Mouse (Mus musculus) hindbrain, embryonic 13.5 days (tissue): ENCODE data around the gene Exoc6b. TPM values are rescaled to one million over a fixed set of nuclear protein-coding genes. Genes with fewer than 3 reads are reported as not detected.

Source experiments
- ATAC-seq: fragments of 200-750 bp; cut with Nextera tagmentation; 2 replicates; pipeline ENCODE4 v1.8.0; 2017; ENCODE audit warnings: moderate TSS enrichment; ENCODE audit not compliant: low FRiP score
- H3K27ac ChIP-seq: fragments of 300-500 bp; sonication (generic); 2 replicates; pipeline ENCODE4 v1.5.1; 2015; ENCODE audit warnings: inconsistent platforms, mild to moderate bottlenecking, moderate library complexity
- H3K27me3 ChIP-seq: fragments of 300-500 bp; sonication (generic); 2 replicates; pipeline ENCODE4 v1.6.1; 2015; ENCODE audit warnings: mild to moderate bottlenecking, inconsistent platforms
- H3K36me3 ChIP-seq: fragments of 300-500 bp; sonication (generic); 2 replicates; pipeline ENCODE4 v1.6.1; 2015; ENCODE audit warnings: mild to moderate bottlenecking, inconsistent platforms
- H3K4me1 ChIP-seq: fragments of 300-500 bp; sonication (generic); replicated peaks from 2 replicates; pipeline ENCODE4 v1.6.1; 2015; ENCODE audit warnings: inconsistent platforms
- H3K4me2 ChIP-seq: fragments of 300-500 bp; sonication (generic); 2 replicates; pipeline ENCODE4 v1.6.1; 2015; ENCODE audit warnings: inconsistent platforms, mild to moderate bottlenecking, moderate library complexity
- H3K4me3 ChIP-seq: fragments of 300-500 bp; sonication (generic); 2 replicates; pipeline ENCODE4 v1.5.1; 2015; ENCODE audit warnings: mild to moderate bottlenecking, inconsistent platforms
- H3K9ac ChIP-seq: fragments of 300-500 bp; sonication (generic); 2 replicates; pipeline ENCODE4 v1.6.1; 2015; ENCODE audit warnings: mild to moderate bottlenecking, inconsistent platforms
- H3K9me3 ChIP-seq: fragments of 300-500 bp; sonication (generic); 2 replicates; pipeline ENCODE4 v1.6.1; 2016; ENCODE audit warnings: inconsistent platforms
- WGBS: fragments of 180-500 bp; shearing (Covaris S2); methylation state at CpG from one replicate; pipeline ENCODE4 v1.1.7; 2015; 5-methylcytosine and 5-hydroxymethylcytosine counted together
- polyA plus RNA-seq: library from polyadenylated mRNA; unstranded; fragments of >200 nt; fragmentation: Nextera tagmentation; extraction: Ambion mirVana; gene quantifications from 2 replicates; pipeline ENCODE4 v1.2.1, GENCODE M21; 2015

The Exoc6b gene
- polyA plus RNA-seq, 1 experiment from 2014 or later, result 47.7 TPM

- no peaks in the 10 kb centered on the region for H3K9me3 ChIP-seq
- peak; percentile 55; the same call in 1 of the 2 replicates for ATAC-seq
- no peak overlapping the region; the same call in 1 of the 2 replicates for H3K27ac ChIP-seq
- no peak overlapping the region for H3K4me2 ChIP-seq
- no peak overlapping the region for H3K9ac ChIP-seq
- 66% methylated on average over 3 of the region's 3 CpGs for WGBS
- H3K4me1 ChIP-seq, result peaks cover 15% of the 10 kb centered on the region
- no peak overlapping the region for H3K4me3 ChIP-seq
- peaks cover 8% of the 10 kb centered on the region; the same call in 1 of the 2 replicates for H3K27me3 ChIP-seq
- H3K36me3 ChIP-seq, result no peaks in the 10 kb centered on the region
These were observed 470.6 kb downstream of the Exoc6b start for GRCm38 (mm10) chr6:84598725-84599124.

- ATAC-seq, result 0 out of 2 replicates have a peak, but pooled peaks have one; percentile 15
- H3K4me2 ChIP-seq, result peak overlapping the region; percentile 25; the same call in 1 of the 2 replicates
- H3K36me3 ChIP-seq, result no peaks in the 10 kb centered on the region
- 20% methylated on average over 3 of the region's 3 CpGs for WGBS
- peak overlapping the region; percentile 63 for H3K27ac ChIP-seq
- H3K4me3 ChIP-seq, result peak overlapping the region; percentile 15; the same call in 1 of the 2 replicates
- H3K9me3 ChIP-seq, result no peaks in the 10 kb centered on the region
- peak overlapping the region; percentile 49; the same call in 1 of the 2 replicates for H3K9ac ChIP-seq
- peaks cover 27% of the 10 kb centered on the region for H3K4me1 ChIP-seq
- peaks cover 35% of the 10 kb centered on the region for H3K27me3 ChIP-seq
These were observed 474.7 kb downstream of the Exoc6b start for GRCm38 (mm10) chr6:84594626-84595025.

- peak within 1 kb of the TSS; percentile 84 for H3K4me2 ChIP-seq
These were observed 475.6 kb downstream of the Exoc6b start, which contains the start of gene Cyp26b1 for GRCm38 (mm10) chr6:84593693-84594092. Gene Cyp26b1 (minus strand): TSS chr6:84593908.

GRCm38 (mm10) chr6:84590961-84591745 lies 478.2 kb downstream of the Exoc6b start:
- Histone ChIP-seq H3K9me3 (no peaks in the 10 kb centered on the region), H3K9ac (peak overlapping the region; percentile 75), H3K4me3 (peak overlapping the region; percentile 49), H3K36me3 (no peaks in the 10 kb centered on the region), H3K27ac (peak overlapping the region; percentile 70), H3K27me3 (peaks cover 69% of the 10 kb centered on the region), H3K4me2 (peak overlapping the region; percentile 84), H3K4me1 (peaks cover 56% of the 10 kb centered on the region)
- 53% methylated on average over 6 of the region's 6 CpGs for WGBS
- no peak for ATAC-seq

More at GRCm38 (mm10) chr6:84593693-84594092, 475.6 kb downstream of the Exoc6b start, which contains the start of gene Cyp26b1:
- Histone ChIP-seq H3K36me3 (no peaks in the 10 kb centered on the region), H3K27me3 (peaks cover 44% of the 10 kb centered on the region), H3K27ac (peak within 1 kb of the TSS; percentile 70), H3K9ac (peak within 1 kb of the TSS; percentile 63), H3K4me1 (peaks cover 37% of the 10 kb centered on the region), H3K9me3 (no peaks in the 10 kb centered on the region), H3K4me3 (peak within 1 kb of the TSS; percentile 49)
- WGBS, result 58% methylated on average over 10 of the region's 10 CpGs
- ATAC-seq, result peak; percentile 40; the same call in 1 of the 2 replicates

GRCm38 (mm10) chr6:84589742-84590686 lies 479.3 kb downstream of the Exoc6b start:
- WGBS, result 3% methylated on average over 39 of the region's 39 CpGs
- Histone ChIP-seq H3K9ac (peak overlapping the region; percentile 75), H3K27ac (peak overlapping the region; percentile 70), H3K9me3 (no peaks in the 10 kb centered on the region), H3K36me3 (no peaks in the 10 kb centered on the region), H3K4me2 (peak overlapping the region; percentile 84), H3K4me1 (peaks cover 67% of the 10 kb centered on the region), H3K4me3 (peak overlapping the region; percentile 49), H3K27me3 (peaks cover 75% of the 10 kb centered on the region)
- peak; percentile 44 for ATAC-seq

GRCm38 (mm10) chr6:84588895-84589652 lies 480.2 kb downstream of the Exoc6b start:
- ATAC-seq, result peak; percentile 8; the same call in 1 of the 2 replicates
- peak overlapping the region; percentile 79 for H3K27ac ChIP-seq
- H3K27me3 ChIP-seq, result peaks cover 81% of the 10 kb centered on the region
- H3K9me3 ChIP-seq, result no peaks in the 10 kb centered on the region
- H3K4me3 ChIP-seq, result peak overlapping the region; percentile 49
- peak overlapping the region; percentile 75 for H3K9ac ChIP-seq
- H3K4me1 ChIP-seq, result peaks cover 69% of the 10 kb centered on the region
- no peaks in the 10 kb centered on the region for H3K36me3 ChIP-seq
- under 1% methylated on average over 43 of the region's 54 CpGs for WGBS
- H3K4me2 ChIP-seq, result peak overlapping the region; percentile 84

- H3K4me1 ChIP-seq, result peaks cover 72% of the 10 kb centered on the region
- peak overlapping the region; percentile 49 for H3K4me3 ChIP-seq
- peak overlapping the region; percentile 79 for H3K27ac ChIP-seq
- ATAC-seq, result no peak; the same call in 1 of the 2 replicates
- peaks cover 88% of the 10 kb centered on the region for H3K27me3 ChIP-seq
- under 1% methylated on average over 41 of the region's 41 CpGs for WGBS
- H3K36me3 ChIP-seq, result no peaks in the 10 kb centered on the region
- H3K9me3 ChIP-seq, result no peaks in the 10 kb centered on the region
- peak overlapping the region; percentile 84 for H3K4me2 ChIP-seq
- peak overlapping the region; percentile 75 for H3K9ac ChIP-seq
These were observed 481.0 kb downstream of the Exoc6b start for GRCm38 (mm10) chr6:84588221-84588894.

- peak overlapping the region; percentile 75 for H3K9ac ChIP-seq
- H3K27me3 ChIP-seq, result peaks cover 95% of the 10 kb centered on the region
- H3K9me3 ChIP-seq, result no peaks in the 10 kb centered on the region
- peak overlapping the region; percentile 84 for H3K4me2 ChIP-seq
- H3K27ac ChIP-seq, result peak overlapping the region; percentile 79
- no peak for ATAC-seq
- H3K36me3 ChIP-seq, result no peaks in the 10 kb centered on the region
- peak overlapping the region; percentile 49 for H3K4me3 ChIP-seq
- WGBS, result under 1% methylated on average over 50 of the region's 51 CpGs
- peaks cover 79% of the 10 kb centered on the region for H3K4me1 ChIP-seq
These were observed 481.7 kb downstream of the Exoc6b start for GRCm38 (mm10) chr6:84587471-84588101.

- Histone ChIP-seq H3K27ac (peak overlapping the region; percentile 79), H3K4me1 (peaks cover 85% of the 10 kb centered on the region), H3K27me3 (peaks cover 96% of the 10 kb centered on the region), H3K36me3 (no peaks in the 10 kb centered on the region), H3K4me2 (peak overlapping the region; percentile 84), H3K4me3 (peak overlapping the region; percentile 49), H3K9ac (peak overlapping the region; percentile 75), H3K9me3 (no peaks in the 10 kb centered on the region)
- WGBS, result under 1% methylated on average over 28 of the region's 28 CpGs
- no peak for ATAC-seq
These were observed 482.6 kb downstream of the Exoc6b start for GRCm38 (mm10) chr6:84586551-84587200.

GRCm38 (mm10) chr6:84585686-84586300 lies 483.5 kb downstream of the Exoc6b start:
- Histone ChIP-seq H3K36me3 (no peaks in the 10 kb centered on the region), H3K4me2 (peak overlapping the region; percentile 84), H3K9ac (peak overlapping the region; percentile 75), H3K27me3 (peaks cover 96% of the 10 kb centered on the region), H3K4me1 (peaks cover 87% of the 10 kb centered on the region), H3K9me3 (no peaks in the 10 kb centered on the region), H3K27ac (peak overlapping the region; percentile 79), H3K4me3 (peak overlapping the region; percentile 49)
- no peak for ATAC-seq
- WGBS, result under 1% methylated on average over 37 of the region's 37 CpGs
